Mouse (Mus musculus): Measurements from ENCODE around the gene Ncan.
A peak's percentile ranks its signal among the peaks of the same experiment; 100 is the strongest.
"Not testable (repeated sequence)": the region's sequence is repeated elsewhere in the genome, so short reads cannot be mapped to it uniquely, and the experiment has no call there.

Gene Ncan

DNA sequence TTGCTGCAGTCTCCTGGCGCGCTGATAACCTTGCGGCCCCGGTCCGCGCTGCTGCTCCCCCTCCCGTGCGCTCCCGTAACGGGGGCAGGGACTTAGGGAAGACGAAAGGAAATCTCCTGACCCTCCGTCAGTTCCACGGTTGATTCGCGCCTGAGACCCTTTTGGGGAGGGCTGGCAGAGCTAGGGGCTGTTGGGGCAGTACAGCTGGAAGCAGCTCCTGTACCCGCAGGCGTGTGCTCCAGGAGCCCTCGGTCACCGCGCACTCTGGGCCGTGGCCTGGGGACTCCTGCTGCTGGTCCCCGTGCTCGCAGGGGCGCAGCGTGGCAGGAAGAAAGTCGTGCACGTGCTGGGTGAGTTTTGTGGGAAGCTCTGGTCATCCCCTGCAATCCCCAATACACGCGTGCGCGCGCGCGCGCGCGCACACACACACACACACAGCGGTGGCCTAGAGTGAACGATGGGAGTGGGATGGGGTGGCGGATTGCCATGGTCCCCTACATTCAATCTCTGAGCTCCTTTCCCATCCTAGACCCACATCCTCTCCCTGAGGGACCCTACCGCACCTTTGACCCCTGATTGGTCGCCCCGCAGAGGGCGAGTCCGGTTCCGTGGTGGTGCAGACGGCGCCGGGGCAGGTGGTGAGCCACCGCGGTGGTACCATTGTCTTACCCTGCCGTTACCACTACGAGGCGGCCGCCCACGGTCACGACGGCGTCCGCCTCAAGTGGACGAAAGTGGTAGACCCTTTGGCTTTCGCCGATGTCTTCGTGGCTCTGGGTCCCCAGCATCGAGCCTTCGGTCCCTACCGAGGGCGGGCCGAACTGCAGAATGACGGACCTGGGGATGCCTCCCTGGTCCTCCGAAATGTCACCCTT lies 36.2 kb downstream of the Ncan start:
- no peak for DNase-seq (ENCODE audit: low spot score in 2 of 2)

DNA sequence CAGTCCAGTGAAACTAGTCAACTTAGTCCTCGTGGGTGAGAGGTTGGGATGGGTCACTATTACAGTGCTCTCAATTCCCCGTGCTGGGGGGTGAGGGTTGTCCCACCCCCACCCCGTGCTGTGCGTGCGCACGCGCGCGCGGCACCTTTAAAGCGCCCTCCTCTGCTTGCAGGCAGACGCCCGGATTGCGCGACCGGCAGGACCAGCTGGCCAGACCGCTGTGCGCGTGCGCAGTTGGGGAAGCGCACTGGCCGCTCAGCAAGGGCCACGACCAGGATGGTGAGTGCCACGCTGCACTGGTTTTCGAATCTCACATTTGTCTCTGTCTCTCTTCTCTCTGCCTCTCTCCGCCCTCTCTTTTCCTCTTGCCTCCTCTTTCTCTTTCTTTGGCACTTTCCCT lies 37.4 kb downstream of the Ncan start, which contains the start of gene Hapln4:
Gene Hapln4 (plus strand): TSS at position 173 of the 400 bp plus-strand sequence.
- DNase-seq (ENCODE audit: low spot score in 2 of 2), result peak in 1 of 2 experiments; percentile 43

DNA sequence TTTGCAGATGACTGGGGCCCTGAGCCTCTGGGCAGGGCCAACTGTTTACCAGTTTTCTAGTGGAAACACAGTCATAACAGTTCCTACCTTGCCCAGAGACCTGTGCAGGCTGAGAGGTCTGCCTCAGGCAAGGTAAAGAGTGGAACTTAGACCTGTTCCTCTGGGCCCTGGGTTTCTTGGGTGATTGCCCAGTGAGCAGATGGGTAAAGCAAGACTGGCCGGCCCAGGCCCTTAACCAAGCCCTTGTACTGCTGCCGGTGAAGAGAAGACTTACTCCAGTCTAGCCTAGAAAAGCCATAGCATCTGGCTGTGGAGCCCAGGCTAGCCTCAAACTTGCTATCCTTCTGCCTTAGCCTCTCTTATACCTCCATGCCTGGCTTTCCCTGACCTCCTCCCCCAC lies 38.7 kb downstream of the Ncan start:
- DNase-seq (ENCODE audit: low spot score in 2 of 2), result no peak

DNA sequence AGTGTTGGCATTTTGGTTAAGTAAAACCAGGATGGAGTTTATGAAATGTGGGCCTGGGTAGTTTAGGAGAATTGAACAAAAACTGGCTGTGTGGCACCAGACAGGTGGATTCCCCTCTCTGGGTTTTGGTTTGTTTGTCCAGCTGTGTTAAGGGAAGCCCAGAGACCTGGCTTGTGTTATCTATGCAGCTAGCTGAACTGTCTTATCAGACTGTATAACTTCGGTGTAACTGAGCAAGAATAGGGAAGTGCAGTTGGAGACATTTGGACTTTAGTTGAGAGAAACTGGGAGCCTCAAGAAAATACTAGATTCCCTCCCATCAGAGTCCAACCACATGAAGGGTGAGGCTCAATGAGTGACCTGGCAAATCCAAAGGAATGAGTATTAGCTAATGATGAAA lies 47.0 kb downstream of the Ncan start:
- no peak for DNase-seq (ENCODE audit: low spot score in 2 of 2)

DNA sequence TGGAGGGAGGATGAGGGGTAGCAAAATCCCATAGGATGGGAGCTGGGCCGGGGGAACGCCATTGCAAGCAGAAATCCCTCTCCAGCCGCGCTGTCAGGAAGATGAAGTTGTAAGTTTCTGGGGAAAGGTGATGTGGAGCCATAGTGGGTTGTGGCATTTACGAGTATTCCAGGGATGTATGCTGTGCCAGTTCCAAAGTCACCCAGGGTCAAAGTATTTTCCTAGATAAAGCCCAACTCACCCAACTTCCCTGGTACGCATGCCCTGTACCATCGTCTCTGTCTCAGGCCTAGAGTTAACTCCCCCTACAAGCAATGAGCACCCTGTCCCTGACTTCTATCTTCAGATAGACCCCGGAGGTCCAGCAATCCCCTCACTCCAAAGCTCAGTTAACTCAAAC lies 47.6 kb downstream of the Ncan start:
- no peak for DNase-seq (ENCODE audit: low spot score in 2 of 2)

DNA sequence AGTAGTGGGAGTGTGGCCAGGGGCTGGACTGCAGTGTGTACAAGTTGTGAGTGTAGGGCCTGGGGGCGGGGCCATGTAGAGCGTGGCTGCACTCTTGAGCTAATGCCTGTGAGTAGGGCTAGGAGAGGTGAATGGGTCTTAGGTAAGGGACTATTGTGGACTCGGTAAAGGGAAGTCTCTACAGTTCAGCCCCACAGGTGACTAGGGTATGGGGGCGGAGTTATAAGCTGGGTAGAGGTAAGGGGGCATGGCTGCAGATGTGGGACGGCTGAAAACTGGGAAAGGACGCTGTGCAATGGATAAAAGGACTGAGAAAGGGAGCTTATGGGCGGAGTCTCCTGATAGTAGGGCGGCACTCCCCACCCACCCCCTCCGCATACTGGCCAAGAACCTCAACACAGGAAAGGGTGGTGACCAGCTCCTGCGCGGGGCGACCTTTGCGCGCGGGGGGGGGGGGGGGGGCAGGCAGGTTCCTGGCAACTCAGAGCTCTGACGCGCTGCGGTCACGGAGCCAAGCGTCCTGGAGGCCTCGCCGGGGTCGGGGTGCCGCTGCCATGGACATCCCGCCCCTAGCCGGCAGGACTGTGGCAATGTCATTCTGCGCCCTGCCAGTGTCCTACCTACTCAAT lies 48.1 kb downstream of the Ncan start, which contains the start of gene Tm6sf2:
Gene Tm6sf2 (plus strand): TSS at position 484 of the 629 bp plus-strand sequence.
- no peak for DNase-seq (ENCODE audit: low spot score in 2 of 2)

DNA sequence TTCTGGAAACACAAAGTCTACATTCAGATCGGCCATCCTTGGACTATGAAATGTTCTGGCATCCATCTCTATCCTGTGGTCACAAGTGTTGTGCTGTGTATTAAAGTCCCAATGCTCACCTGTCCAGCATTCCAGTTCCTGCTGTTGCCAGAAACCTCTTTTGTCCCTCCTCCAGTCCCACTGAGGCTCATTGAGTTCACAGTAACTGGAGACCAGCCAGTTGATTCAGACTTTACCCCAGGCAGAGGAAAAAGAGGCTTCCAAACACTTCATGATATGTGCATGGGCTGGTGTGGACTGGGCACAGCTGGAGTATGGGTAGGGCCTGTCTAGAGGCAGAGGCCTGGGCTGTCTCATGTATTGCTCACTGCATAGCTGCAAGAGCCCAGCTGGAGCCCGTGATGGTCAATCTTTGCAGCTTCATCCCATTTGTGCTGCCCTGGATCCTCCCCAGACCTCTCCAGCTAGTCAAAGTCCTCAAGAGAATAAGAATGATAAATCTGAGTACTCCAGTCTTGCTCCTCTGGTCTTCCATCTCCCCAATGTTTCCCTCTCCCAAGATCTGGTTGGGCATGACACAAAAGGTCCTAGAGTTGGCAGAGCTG lies 48.7 kb downstream of the Ncan start:
- DNase-seq (ENCODE audit: low spot score in 2 of 2), result no peak

DNA sequence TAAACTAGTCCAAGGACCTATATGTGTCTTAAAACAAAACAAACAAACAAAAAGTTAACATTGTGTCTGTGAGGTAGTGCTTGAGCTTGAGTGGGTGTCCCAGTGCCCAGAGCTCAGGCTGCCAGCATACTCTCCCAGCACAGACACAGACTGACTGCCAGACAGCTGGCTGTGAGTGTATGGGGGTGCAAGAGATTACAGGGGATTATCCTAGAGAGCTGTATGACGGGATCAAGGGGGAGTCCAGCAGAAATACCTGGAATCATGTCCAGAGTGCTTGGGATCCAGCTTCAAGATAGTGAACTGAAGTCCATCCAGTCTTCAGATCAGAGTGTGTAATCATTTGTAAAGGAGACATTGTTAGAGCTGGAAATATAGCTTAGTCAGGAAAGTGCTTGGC lies 63.0 kb downstream of the Ncan start:
- no peak for DNase-seq (ENCODE audit: low spot score in 2 of 2)

DNA sequence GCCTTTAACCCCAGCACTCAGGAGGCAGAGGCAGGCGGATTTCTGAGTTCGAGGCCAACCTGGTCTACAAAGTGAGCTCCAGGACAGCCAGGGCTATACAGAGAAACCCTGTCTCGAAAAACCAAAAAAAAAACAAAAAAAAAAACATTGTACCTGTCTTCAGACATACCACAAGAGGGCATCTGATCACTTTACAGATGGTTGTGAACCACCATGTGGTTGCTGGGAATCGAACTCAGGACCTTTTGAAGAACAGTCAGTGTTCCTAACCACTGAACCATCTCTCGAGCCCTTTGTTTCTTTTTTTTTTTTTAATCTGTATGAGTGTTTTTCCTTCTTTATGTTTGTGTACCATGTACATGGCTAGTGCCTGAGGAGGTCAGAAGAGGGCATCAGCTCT lies 70.2 kb downstream of the Ncan start:
- not testable (repeated sequence) for DNase-seq (ENCODE audit: low spot score in 2 of 2)

DNA sequence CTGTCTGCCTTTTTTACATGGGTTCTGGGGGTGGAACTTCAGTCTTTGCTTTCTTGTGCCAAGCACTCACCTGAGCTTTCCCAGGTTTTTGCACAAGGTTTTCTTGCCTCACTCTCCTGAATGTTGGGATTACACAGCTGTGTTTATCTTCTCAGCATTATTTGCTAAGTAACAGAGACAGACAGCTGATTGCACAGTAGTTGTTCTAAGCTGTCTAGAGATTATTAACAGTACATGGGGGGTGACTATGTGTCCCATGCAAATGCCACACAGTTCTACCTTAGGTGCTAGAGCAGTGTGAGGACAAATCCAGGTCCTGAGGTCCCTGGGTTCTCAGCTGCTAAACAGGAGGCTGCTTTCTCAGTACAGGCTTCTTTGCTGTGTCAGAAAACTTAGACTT lies 71.0 kb downstream of the Ncan start:
- DNase-seq (ENCODE audit: low spot score in 2 of 2), result no peak

DNA sequence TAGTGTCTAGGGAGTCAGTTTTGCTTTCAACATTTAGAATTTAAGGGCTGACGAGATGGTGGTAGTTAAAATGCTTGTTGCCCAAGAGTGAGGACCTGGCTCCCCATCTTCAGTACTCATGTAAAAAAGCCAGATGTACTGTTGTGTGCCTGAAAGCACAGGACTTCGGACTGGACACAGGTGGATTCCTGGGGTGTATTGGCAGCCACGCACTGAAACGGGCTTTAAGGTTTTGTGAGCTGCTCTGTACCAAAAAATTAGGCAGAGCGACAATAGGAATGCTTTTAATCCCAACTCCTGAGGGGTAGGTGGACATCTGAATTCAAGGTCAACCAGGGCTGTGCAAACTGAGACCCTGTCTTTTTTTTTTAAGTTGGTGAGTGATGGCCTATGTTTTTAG lies 76.7 kb downstream of the Ncan start:
- DNase-seq (ENCODE audit: low spot score in 2 of 2), result no peak

All from frontal cortex, postnatal 25 days (tissue).